Mouse (Mus musculus) neural tube, embryonic 14.5 days (tissue): Measurements from ENCODE around the gene Gkn1. TPM values are rescaled to one million over a fixed set of nuclear protein-coding genes. Genes with fewer than 3 reads are reported as not detected.

Experiments used
- ATAC-seq: fragments of 200-750 bp; cut with Nextera tagmentation; 2 replicates; pipeline ENCODE4 v1.8.0; 2017; ENCODE audit warnings: low read depth, mild to moderate bottlenecking, moderate TSS enrichment, moderate library complexity
- H3K27ac ChIP-seq: fragments of 300-500 bp; sonication (generic); 2 replicates; pipeline ENCODE4 v1.5.1; 2014; ENCODE audit warnings: low read depth, mild to moderate bottlenecking, control low read depth, low read length, moderate library complexity, mixed read lengths
- H3K27me3 ChIP-seq: fragments of 300-500 bp; sonication (generic); 2 replicates; pipeline ENCODE4 v1.6.1; 2014; ENCODE audit warnings: low read length; ENCODE audit not compliant: control insufficient read depth, insufficient read depth
- H3K36me3 ChIP-seq: fragments of 300-500 bp; sonication (generic); 2 replicates; pipeline ENCODE4 v1.6.1; 2014; ENCODE audit warnings: low read length, mixed read lengths; ENCODE audit not compliant: control insufficient read depth, insufficient read depth
- H3K4me1 ChIP-seq: fragments of 300-500 bp; sonication (generic); 2 replicates; pipeline ENCODE4 v1.6.1; 2014; ENCODE audit warnings: low read length; ENCODE audit not compliant: control insufficient read depth, insufficient read depth
- H3K4me2 ChIP-seq: fragments of 300-500 bp; sonication (generic); 2 replicates; pipeline ENCODE4 v1.6.1; 2014; ENCODE audit warnings: mild to moderate bottlenecking, low read depth, low read length, control low read depth
- H3K4me3 ChIP-seq: fragments of 300-500 bp; sonication (generic); 2 replicates; pipeline ENCODE4 v1.5.1; 2014; ENCODE audit warnings: low read depth, low read length, control low read depth, mixed read lengths
- H3K9ac ChIP-seq: fragments of 300-500 bp; sonication (generic); replicated peaks from 2 replicates; pipeline ENCODE4 v1.6.1; 2014; ENCODE audit warnings: low read depth, mild to moderate bottlenecking, control low read depth, low read length, mixed read lengths
- H3K9me3 ChIP-seq: fragments of 300-500 bp; sonication (generic); 2 replicates; pipeline ENCODE4 v1.6.1; 2016; ENCODE audit warnings: low read length; ENCODE audit not compliant: control insufficient read depth
- WGBS: fragments of 180-500 bp; shearing (Covaris S2); extraction: QIAGEN DNeasy Blood & Tissue Kit; methylation state at CpG from one replicate; pipeline ENCODE4 v1.1.7; 2014; 5-methylcytosine and 5-hydroxymethylcytosine counted together
- polyA plus RNA-seq: library from polyadenylated mRNA; unstranded; fragments of >200 nt; fragmentation: Nextera tagmentation; extraction: Ambion mirVana; gene quantifications from 2 replicates; pipeline ENCODE4 v1.2.1, GENCODE M21; 2014

Gene Gkn1
- polyA plus RNA-seq, 1 experiment from 2014 or later, result not detected

DNA sequence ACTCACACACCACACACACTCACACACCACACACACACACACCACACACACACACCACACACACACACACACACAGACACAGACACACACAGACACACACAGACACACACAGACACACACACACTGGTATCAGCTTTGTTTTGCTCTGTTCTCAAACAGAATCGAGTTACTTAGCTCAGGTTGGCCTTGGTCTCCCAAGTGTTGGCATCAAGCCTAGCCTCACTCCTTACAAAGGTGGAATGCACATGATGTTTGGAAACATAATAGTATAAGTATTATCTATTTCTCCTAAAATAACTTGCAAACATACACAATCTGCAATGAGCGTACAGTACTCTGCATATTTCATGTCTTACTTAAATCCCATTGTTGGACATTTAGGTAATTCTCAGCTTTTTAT lies 18.4 kb downstream of the Gkn1 start:
- Histone ChIP-seq H3K27me3 (no peaks in the 10 kb centered on the region), H3K9ac (no peak overlapping the region), H3K4me1 (peaks cover 4% of the 10 kb centered on the region; the same call in 1 of the 2 replicates), H3K36me3 (no peaks in the 10 kb centered on the region), H3K9me3 (no peaks in the 10 kb centered on the region), H3K4me3 (0 out of 2 replicates have a peak overlapping the region, but pooled peaks have one; percentile 3), H3K4me2 (no peak overlapping the region), H3K27ac (no peak overlapping the region)
- ATAC-seq, result no peak
- 79% methylated on average over 2 of the region's 2 CpGs for WGBS

DNA sequence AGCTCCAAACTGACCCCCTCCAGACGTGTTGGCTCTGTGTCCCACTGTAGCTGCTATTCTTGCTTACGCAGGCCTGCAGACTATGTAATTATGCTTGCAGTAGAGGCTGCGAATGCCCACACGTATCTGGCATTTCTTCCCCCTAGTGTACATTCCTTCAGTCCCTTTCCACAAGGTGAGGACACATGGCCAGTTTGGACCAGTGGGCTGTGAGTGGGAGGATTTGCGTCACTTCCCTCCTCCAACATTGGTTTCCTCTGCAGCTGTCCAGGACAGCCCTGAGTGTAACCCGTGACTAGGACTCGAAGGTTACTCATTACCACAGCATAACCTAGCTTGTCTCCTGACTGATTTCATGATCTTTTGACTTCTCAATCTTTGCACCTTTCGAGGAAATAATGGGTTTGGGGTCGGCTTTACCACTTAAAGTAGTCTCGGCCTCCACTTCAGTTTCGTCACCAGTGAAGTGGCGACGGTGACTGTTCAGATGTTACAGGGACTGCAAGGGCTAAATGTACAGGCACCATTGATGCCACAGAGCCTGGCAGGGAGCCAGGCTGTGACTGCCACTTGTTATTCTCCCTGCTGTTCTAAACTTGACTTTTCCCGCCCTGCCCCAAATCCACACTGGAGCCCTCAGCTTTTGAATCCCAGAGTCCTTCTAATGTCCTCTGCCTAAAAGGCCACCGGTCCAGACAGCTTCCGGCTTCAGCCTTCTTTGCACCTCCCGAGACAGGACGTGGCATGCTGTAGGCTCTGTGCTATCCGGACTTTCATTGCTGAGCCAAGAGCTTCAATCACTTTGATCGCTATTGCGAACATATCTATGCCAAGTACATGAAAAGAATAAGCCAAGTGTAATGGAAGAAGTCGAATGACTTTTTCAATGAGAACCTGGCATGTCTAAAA lies 22.2 kb downstream of the Gkn1 start:
- Histone ChIP-seq H3K9me3 (no peaks in the 10 kb centered on the region), H3K27ac (no peak overlapping the region), H3K27me3 (no peaks in the 10 kb centered on the region), H3K9ac (no peak overlapping the region), H3K36me3 (no peaks in the 10 kb centered on the region), H3K4me3 (no peak overlapping the region), H3K4me2 (no peak overlapping the region), H3K4me1 (peaks cover 4% of the 10 kb centered on the region; the same call in 1 of the 2 replicates)
- no peak for ATAC-seq
- 71% methylated on average over 22 of the region's 22 CpGs for WGBS

DNA sequence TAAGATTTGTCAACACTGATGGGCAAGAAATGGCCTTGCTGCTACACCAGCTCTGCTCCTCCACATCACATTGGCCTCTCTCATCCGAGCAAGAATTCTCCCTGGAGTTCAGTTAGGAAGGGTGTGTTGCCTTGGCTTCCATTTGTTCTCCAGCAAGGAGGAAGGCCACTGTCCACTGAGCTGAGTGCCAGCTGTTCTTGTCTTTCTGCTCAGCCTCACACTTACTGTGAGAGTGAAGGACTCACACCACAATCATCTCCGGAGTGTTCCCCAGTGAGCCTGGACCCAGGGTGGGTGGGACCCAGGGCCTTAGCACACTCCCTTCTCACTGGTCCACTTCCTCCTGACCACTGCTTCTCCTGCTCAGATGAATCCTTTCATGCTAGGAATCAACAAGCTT lies 23.8 kb downstream of the Gkn1 start:
- H3K9me3 ChIP-seq, result no peaks in the 10 kb centered on the region
- no peak overlapping the region for H3K9ac ChIP-seq
- peaks cover 4% of the 10 kb centered on the region; the same call in 1 of the 2 replicates for H3K4me1 ChIP-seq
- no peak overlapping the region for H3K4me2 ChIP-seq
- H3K36me3 ChIP-seq, result no peaks in the 10 kb centered on the region
- no peaks in the 10 kb centered on the region for H3K27me3 ChIP-seq
- no peak overlapping the region for H3K27ac ChIP-seq
- H3K4me3 ChIP-seq, result no peak overlapping the region
- ATAC-seq, result no peak
- WGBS, result 93% methylated on average over 2 of the region's 2 CpGs

DNA sequence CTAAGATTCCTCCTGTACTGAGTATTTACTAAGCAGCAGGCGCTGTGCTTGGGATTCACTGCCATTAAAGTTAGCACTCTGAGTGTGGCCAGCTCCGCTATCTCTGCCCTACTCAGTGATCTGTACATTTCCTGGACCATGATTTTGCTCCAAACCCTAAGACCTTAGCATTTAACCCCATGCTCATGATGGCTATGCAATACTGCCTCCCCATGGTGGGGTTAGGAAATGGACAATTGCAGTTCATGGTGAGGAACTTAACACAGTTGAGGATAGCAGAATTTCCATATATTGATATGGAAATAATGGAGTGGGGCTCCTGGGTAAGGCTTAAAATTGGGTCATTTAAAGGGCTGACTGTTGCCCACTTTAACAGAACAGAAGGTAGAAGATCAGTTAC lies 27.4 kb downstream of the Gkn1 start:
- H3K27me3 ChIP-seq, result no peaks in the 10 kb centered on the region
- H3K4me3 ChIP-seq, result no peak overlapping the region
- ATAC-seq, result no peak
- no peaks in the 10 kb centered on the region for H3K9me3 ChIP-seq
- whole genome bisulfite sequencing, result 90% methylated on average over 2 of the region's 2 CpGs
- H3K4me1 ChIP-seq, result no peaks in the 10 kb centered on the region
- no peak overlapping the region for H3K27ac ChIP-seq
- H3K4me2 ChIP-seq, result no peak overlapping the region
- no peak overlapping the region for H3K9ac ChIP-seq
- no peaks in the 10 kb centered on the region for H3K36me3 ChIP-seq

DNA sequence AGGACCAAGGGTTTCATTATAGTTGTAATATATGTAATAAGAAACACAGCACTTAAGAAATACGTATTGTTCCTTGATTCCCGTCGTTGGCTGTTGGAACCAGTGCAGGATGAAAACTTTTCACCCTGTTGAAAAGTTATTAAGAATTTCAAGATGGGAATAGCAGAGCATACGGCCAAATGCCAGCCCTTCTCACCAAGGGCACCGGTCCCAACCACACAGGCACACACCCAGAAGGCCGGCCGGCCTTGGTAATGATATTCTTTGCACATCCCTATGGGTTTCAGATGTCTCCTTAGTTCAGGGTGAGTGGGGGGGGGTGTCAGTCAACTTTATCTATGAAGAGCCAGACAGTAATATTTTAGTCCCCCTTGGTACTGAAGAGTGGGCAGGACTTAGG lies 32.1 kb downstream of the Gkn1 start:
- H3K4me1 ChIP-seq, result no peaks in the 10 kb centered on the region
- no peak overlapping the region for H3K9ac ChIP-seq
- no peak overlapping the region for H3K27ac ChIP-seq
- H3K9me3 ChIP-seq, result no peaks in the 10 kb centered on the region
- H3K4me3 ChIP-seq, result no peak overlapping the region
- ATAC-seq, result no peak
- no peaks in the 10 kb centered on the region for H3K36me3 ChIP-seq
- no peaks in the 10 kb centered on the region for H3K27me3 ChIP-seq
- 95% methylated on average over 7 of the region's 7 CpGs for WGBS
- H3K4me2 ChIP-seq, result no peak overlapping the region

DNA sequence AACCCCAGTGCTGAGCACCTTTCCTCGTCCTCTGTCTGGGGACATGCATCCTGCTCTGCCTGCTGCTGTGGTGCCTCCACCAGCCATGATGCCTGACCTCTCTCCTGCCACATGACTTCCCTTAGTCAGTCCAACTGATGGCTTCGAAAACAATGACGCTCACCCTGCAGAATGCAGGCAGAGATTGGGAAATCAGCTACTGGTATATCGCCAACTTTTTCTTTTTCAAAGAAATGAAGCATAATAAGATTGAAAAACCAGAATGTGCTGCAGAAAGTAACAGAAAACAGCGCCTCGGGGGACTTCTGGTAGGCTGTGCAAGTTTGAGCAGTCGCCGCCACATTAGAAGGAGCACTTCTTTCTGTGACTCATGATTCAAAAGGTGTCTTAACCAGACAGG lies 33.8 kb downstream of the Gkn1 start:
- no peaks in the 10 kb centered on the region for H3K4me1 ChIP-seq
- no peaks in the 10 kb centered on the region for H3K27me3 ChIP-seq
- H3K4me2 ChIP-seq, result no peak overlapping the region
- H3K36me3 ChIP-seq, result no peaks in the 10 kb centered on the region
- H3K27ac ChIP-seq, result no peak overlapping the region
- no peaks in the 10 kb centered on the region for H3K9me3 ChIP-seq
- no peak overlapping the region for H3K9ac ChIP-seq
- no peak overlapping the region for H3K4me3 ChIP-seq
- 87% methylated on average over 8 of the region's 8 CpGs for WGBS
- no peak for ATAC-seq

DNA sequence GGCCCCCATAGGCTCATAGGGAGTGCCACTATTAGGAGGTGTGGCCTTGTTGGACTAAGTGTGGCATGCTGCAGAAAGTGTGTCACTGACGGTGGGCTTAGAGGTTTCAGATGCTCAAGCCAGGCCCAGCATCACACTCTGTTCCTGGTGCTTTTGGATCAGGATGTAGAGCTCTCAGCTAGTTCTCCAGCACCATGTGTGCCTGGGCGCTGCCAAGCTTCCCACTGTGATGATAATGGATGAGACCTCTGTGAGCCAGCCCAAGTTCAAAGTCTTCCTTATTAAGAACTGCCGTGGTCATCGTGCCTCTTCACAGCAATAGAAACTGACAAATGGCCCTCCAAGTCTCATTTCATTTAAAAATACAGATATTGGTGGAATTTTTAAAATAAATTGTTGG lies 38.0 kb downstream of the Gkn1 start:
- H3K36me3 ChIP-seq, result no peaks in the 10 kb centered on the region
- 65% methylated on average over 4 of the region's 4 CpGs for WGBS
- H3K9me3 ChIP-seq, result no peaks in the 10 kb centered on the region
- no peak for ATAC-seq
- H3K9ac ChIP-seq, result no peak overlapping the region
- H3K4me3 ChIP-seq, result no peak overlapping the region
- H3K4me2 ChIP-seq, result no peak overlapping the region
- H3K27me3 ChIP-seq, result no peaks in the 10 kb centered on the region
- no peak overlapping the region for H3K27ac ChIP-seq
- no peaks in the 10 kb centered on the region for H3K4me1 ChIP-seq

DNA sequence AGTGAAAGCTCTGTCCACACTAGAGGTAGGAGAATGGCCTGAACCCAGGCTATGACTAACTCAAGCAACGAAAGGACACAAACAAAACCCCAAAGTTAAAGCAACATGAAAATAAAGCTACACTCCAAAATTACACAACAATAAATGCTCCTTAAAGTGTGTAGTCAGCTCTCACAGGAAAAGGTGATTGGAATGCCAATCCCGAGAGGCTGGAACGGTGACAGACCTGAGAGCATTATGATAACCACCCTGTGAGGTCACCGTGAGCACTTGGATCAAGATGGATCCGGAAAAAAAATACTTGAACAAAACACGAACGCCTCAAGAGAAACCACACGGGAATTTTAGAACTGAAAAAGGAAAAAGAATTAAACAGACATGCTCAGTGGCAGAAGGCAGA lies 46.3 kb downstream of the Gkn1 start:
- H3K9ac ChIP-seq, result no peak overlapping the region
- 0 out of 2 replicates have a peak, but pooled peaks cover 2% of the 10 kb centered on the region for H3K4me1 ChIP-seq
- no peak overlapping the region for H3K27ac ChIP-seq
- no peaks in the 10 kb centered on the region for H3K27me3 ChIP-seq
- no peak overlapping the region for H3K4me3 ChIP-seq
- H3K4me2 ChIP-seq, result no peak overlapping the region
- no peaks in the 10 kb centered on the region for H3K36me3 ChIP-seq
- H3K9me3 ChIP-seq, result no peaks in the 10 kb centered on the region
- no peak for ATAC-seq
- WGBS, result 92% methylated on average over 8 of the region's 8 CpGs

DNA sequence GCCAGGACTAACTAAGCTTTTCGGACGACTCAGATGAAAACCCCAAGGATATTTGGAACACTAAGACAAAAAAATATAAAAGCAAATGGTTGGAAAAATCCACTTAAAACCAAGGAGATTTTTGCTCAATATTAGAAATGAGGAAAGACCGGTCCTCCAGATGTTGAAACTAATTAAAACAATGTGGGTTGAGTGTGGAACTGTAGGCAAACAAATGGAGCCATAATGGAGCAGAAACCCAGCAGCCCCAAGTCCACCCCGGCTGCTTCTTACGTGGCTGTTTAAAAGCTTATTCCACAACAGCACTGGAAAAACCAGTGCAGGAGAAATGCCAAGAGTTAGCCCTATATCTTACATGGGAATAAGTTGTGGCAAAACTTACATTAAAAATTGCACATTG lies 48.0 kb downstream of the Gkn1 start:
- H3K36me3 ChIP-seq, result no peaks in the 10 kb centered on the region
- no peak overlapping the region for H3K27ac ChIP-seq
- 0 out of 2 replicates have a peak, but pooled peaks cover 2% of the 10 kb centered on the region for H3K4me1 ChIP-seq
- H3K27me3 ChIP-seq, result no peaks in the 10 kb centered on the region
- H3K9ac ChIP-seq, result no peak overlapping the region
- 71% methylated on average over 5 of the region's 5 CpGs for WGBS
- H3K9me3 ChIP-seq, result no peaks in the 10 kb centered on the region
- no peak for ATAC-seq
- no peak overlapping the region for H3K4me2 ChIP-seq
- no peak overlapping the region for H3K4me3 ChIP-seq
